Mouse (Mus musculus) thymus, postnatal 25 days (tissue): ENCODE data around the gene Ampd3.

ENCODE experiments used
- DNase-seq: peaks from one replicate; pipeline ENCODE4 v3.0.0; 2022

Ampd3 gene

GRCm38 (mm10) chr7:110772343-110772742, 4.3 kb downstream of the Ampd3 start:
- DNase-seq: no peak

- DNase-seq: no peak
Measured at GRCm38 (mm10) chr7:110773204-110774002, 5.4 kb downstream of the Ampd3 start.

- DNase-seq: no peak
Measured at GRCm38 (mm10) chr7:110774077-110774476, 6.1 kb downstream of the Ampd3 start.

GRCm38 (mm10) chr7:110774674-110775073, 6.7 kb downstream of the Ampd3 start:
- DNase-seq: no peak

- DNase-seq: no peak
Measured at GRCm38 (mm10) chr7:110777146-110778001, 9.4 kb downstream of the Ampd3 start.

GRCm38 (mm10) chr7:110778933-110779332, 10.9 kb downstream of the Ampd3 start:
- no peak for DNase-seq

- DNase-seq: no peak
Measured at GRCm38 (mm10) chr7:110779605-110780111, 11.7 kb downstream of the Ampd3 start.

GRCm38 (mm10) chr7:110780520-110780919, 12.5 kb downstream of the Ampd3 start:
- no peak for DNase-seq

- DNase-seq: no peak
Measured at GRCm38 (mm10) chr7:110781231-110781711, 13.3 kb downstream of the Ampd3 start.

- DNase-seq: no peak
Measured at GRCm38 (mm10) chr7:110782135-110782534, 14.1 kb downstream of the Ampd3 start.

GRCm38 (mm10) chr7:110782845-110783478, 15.0 kb downstream of the Ampd3 start:
- no peak for DNase-seq

- no peak for DNase-seq
Measured at GRCm38 (mm10) chr7:110784965-110785364, 17.0 kb downstream of the Ampd3 start.

GRCm38 (mm10) chr7:110785741-110786146, 17.7 kb downstream of the Ampd3 start:
- no peak for DNase-seq

- DNase-seq: no peak
Measured at GRCm38 (mm10) chr7:110787310-110787709, 19.3 kb downstream of the Ampd3 start.

GRCm38 (mm10) chr7:110790878-110791277, 22.9 kb downstream of the Ampd3 start:
- DNase-seq: no peak

GRCm38 (mm10) chr7:110792201-110792600, 24.2 kb downstream of the Ampd3 start:
- DNase-seq: no peak

GRCm38 (mm10) chr7:110792834-110793233, 24.8 kb downstream of the Ampd3 start:
- no peak for DNase-seq

GRCm38 (mm10) chr7:110794722-110795121, 26.7 kb downstream of the Ampd3 start:
- DNase-seq: no peak

GRCm38 (mm10) chr7:110796367-110797051, 28.5 kb downstream of the Ampd3 start:
- peak; percentile 66 for DNase-seq

- DNase-seq: no peak
Measured at GRCm38 (mm10) chr7:110797722-110798409, 29.9 kb downstream of the Ampd3 start.

GRCm38 (mm10) chr7:110801028-110801427, 33.0 kb downstream of the Ampd3 start:
- peak; percentile 73 for DNase-seq

GRCm38 (mm10) chr7:110803131-110803530, 35.1 kb downstream of the Ampd3 start:
- no peak for DNase-seq
